Mouse (Mus musculus): ENCODE results near the gene Negr1.

Negr1 gene

GRCm38 (mm10) chr3:156561524-156562423 lies at the start of gene Negr1:
Gene Negr1, plus strand, starts transcription at chr3:156561794.
- peak; percentile 56 for ATAC-seq (ENCODE audit: low TSS enrichment)

GRCm38 (mm10) chr3:156526461-156526933 lies 35.1 kb upstream of the Negr1 start:
- ATAC-seq (ENCODE audit: low TSS enrichment) = no peak

- no peak for ATAC-seq (ENCODE audit: low TSS enrichment)
Measured at GRCm38 (mm10) chr3:156527231-156527995, 34.2 kb upstream of the Negr1 start.

GRCm38 (mm10) chr3:156559441-156559825 lies 2.2 kb upstream of the Negr1 start:
- no peak for ATAC-seq (ENCODE audit: low TSS enrichment)

- no peak for ATAC-seq (ENCODE audit: low TSS enrichment)
Measured at GRCm38 (mm10) chr3:156559826-156560471, 1.6 kb upstream of the Negr1 start.

DNA sequence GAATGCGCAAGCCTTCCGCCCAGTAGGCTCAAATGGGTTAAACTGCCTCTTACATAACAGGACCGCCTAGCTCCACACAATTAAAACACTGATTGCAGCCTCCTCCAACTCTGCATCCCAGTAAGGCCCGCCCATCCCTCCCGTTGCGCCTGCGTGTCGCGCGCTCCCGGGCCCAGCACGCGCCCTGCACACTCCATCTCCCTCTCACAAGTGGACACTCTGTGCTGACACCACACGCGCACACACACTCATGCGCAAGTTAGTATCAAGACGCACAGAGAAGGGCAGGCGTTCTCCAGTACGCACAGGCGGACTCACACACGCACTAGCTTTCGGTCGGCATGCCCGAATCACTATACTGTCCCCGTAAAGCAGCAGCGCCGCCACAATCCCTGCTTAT lies 828 bp upstream of the Negr1 start:
- peak; percentile 76 for ATAC-seq (ENCODE audit: low TSS enrichment)

- ATAC-seq (ENCODE audit: low TSS enrichment) = no peak
Measured at GRCm38 (mm10) chr3:156562424-156562785, 811 bp downstream of the Negr1 start.

DNA sequence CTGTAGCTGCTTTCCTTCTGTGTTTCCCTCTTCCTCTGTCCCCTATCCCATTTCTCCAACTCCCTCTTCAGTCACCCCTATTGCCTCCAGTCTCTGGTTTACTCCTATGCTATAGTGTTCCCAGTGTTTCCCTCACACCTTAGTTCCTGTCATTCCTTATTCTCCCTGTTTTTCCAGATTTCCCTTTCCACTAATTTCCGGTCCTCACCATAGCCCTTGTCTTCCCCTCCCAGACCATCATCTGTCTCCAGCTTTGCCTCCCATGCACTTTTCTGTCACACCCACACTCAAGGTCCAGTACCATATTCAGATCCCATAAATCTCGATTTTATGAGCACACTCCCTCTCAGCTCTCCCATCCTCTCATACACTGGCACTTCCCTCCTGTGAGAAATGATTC lies 1.2 kb downstream of the Negr1 start:
- no peak for ATAC-seq (ENCODE audit: low TSS enrichment)

DNA sequence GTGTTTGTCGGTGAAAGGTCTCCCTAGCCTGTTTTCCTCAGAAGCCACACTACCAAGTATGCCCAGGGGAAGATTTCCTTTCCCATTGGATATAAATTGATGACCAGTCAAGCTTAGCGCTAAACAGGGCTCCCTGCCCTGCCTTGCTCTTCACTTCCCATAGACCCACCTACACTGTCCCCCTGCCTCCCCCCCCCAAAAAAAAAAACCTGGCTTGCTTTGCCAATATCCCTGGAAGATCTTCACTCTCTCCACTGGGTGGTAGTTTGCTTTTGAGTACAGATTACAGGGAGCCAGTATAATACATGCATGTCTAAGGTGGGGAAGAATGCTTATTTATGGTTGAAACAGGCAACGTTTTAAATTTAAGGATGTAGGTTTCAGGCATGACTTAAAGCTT lies 1.8 kb downstream of the Negr1 start:
- ATAC-seq (ENCODE audit: low TSS enrichment) = no peak

DNA sequence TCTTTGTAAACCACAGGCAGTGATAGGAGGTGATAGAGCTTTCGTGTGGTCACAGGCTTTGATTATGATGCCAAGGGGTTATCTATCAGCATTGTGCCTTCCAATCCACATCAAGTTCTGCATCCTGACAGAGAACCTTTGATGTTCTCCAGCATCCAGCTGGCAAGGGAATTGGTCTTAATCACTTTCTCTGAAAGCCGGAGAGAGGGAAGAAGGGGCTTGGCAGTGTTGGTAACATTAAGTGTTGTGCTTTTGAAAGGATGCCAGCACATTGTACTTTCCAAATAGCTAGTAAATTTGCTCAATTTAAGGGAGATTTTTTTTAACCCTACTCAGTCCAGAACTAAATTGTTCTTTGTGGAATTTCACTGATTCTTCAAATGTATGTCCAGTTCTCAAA lies 11.9 kb downstream of the Negr1 start:
- no peak for ATAC-seq (ENCODE audit: low TSS enrichment)

DNA sequence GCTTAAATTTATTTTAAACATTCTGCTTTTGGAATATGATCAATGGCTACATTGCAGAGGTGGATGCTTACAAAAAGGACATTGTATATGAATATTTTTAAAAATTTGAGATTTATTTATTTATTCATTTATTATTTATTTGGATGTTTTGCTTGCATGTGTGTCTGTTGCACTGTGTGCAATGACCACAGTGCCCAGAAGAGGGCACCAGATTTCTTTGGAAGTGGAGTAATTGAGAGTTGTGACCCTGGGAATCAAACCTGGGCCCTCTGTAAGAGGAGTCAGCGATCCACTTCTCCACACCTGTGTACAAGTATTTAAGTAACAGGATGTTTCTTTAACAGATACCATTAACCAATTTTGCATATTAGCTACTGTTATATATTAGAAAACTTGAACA lies 14.7 kb downstream of the Negr1 start:
- ATAC-seq (ENCODE audit: low TSS enrichment) = no peak

GRCm38 (mm10) chr3:156590612-156591011 lies 29.0 kb downstream of the Negr1 start:
- no peak for ATAC-seq (ENCODE audit: low TSS enrichment)

DNA sequence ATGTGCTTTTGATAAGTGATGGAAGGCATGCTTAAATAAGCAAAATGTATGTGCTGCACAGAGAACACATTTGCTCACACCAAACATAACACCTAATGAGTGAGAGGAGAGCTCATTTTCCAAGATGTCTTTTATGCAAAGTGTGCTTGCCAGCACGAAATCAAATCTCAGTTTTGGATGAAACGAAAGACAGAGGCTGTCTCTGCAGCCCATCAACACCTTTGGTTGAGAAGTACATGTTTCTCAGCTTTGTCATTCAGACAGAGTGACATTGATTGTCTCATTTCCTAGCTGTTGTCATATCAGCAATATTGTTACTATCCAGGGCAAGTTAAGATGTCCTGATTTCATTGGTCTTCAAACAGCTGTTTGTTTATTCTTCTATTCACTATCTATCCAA lies 29.5 kb downstream of the Negr1 start:
- ATAC-seq (ENCODE audit: low TSS enrichment) = no peak

- no peak for ATAC-seq (ENCODE audit: low TSS enrichment)
Measured at GRCm38 (mm10) chr3:156606846-156607245, 45.3 kb downstream of the Negr1 start.

DNA sequence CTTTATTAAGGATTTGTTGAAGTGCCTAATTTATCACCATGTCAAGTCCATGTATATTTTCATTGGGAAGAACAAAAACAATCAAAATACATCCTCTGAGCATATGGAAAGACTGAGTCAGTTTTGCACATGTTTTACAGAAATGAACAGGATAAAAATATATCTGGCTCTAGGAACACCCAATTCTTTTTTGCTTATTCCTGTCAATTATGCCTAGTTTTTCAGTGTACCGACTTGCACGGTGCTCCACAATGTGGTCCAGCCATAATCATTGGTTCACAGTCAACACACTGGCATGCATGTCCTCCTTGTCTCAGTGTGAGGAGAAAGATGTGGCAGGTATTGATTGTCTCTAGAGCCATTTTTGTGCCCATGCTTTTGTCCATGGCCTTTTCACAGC lies 58.3 kb downstream of the Negr1 start:
- ATAC-seq (ENCODE audit: low TSS enrichment) = peak; percentile 91

DNA sequence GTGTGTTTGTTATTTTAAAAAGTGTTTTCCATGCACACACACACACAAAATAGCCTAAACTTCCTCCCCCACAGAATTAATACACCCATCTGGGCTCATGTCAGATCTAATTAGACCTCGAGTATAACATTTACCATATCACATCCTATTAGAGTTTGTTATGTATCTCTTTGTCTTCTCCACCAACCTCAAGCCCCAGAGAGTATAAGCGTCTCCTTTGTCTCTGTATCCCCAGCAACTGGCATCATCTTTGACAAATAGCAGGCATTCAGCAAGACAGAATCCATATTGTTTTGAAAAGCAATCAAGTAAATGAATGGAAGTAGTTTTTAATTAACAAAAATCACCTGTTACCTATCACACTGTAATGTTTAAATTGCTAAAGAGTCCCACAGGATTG lies 67.0 kb downstream of the Negr1 start:
- no peak for ATAC-seq (ENCODE audit: low TSS enrichment)

- no peak for ATAC-seq (ENCODE audit: low TSS enrichment)
Measured at GRCm38 (mm10) chr3:156632942-156633341, 71.3 kb downstream of the Negr1 start.

DNA sequence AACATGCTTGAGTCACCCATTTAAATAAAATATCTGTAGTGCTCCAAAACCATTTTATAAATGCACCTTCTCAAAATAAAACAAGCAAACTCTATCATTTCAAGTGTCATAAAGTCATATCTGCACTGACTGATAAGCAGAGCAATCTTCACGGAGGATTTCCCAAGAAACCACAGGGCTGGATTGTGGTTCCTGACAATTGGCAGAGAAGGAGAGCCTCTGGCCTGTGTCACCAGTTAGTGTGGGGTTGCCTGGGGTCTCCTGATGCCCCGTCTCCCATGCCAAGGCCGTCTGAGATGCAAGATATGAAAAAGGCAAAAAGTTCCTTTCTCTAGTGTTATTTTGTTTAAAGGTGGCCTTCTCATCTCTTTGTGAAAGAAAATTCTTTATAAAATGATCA lies 77.8 kb downstream of the Negr1 start:
- ATAC-seq (ENCODE audit: low TSS enrichment) = peak; percentile 5; the same call in 1 of the 2 replicates

DNA sequence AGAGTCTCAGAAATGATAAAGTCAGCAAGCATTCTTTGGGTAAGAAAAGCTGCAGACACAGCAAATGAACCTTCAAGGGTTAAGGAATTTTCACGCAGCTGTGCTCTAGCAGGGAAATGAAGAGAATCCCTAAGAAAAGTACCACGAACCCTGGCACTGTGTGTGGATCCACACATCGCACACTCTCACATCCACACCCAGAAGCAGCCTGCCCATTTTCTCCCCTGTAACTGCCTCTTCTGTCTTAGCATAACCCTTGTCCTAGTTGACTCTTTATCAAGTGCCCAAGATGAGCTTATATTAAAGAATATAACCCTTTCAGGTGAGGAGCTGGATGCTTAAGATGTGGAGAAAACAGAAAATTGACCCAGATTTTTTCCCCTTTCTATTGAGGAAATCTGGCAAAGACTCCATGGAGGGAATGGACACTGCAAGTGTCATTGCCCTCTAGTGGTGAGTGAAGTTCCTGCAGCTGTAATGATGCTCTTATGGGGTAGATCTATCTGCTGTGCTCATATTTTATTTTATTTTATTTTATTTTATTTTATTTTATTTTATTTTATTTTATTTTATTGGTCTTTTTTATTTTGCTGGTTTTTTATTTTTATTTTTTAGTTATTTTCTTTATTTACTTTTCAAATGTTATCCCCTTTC lies 82.2 kb downstream of the Negr1 start:
- ATAC-seq (ENCODE audit: low TSS enrichment) = 0 out of 2 replicates have a peak, but pooled peaks have one; percentile 15

DNA sequence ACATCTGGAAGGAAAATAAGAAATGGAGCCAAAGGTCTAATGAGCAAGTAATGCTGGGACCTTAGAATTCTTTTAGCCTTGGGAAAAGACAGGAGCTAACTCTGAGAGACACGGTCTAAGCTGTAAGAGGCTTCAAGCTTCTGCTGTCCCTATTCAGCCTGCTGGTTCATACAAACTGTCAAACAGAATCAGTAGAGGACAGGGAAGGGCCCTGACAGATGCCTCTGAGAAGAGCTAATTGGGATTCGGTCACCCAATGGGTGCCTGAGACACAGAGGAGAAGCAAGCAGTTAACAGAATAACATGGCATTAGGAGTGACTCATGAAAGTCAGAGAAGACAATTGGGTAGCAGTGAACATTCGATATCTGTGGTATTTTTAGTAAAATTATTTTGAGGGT lies 86.8 kb downstream of the Negr1 start:
- ATAC-seq (ENCODE audit: low TSS enrichment) = no peak

GRCm38 (mm10) chr3:156662553-156662952 lies 101.0 kb downstream of the Negr1 start:
- ATAC-seq (ENCODE audit: low TSS enrichment) = no peak

GRCm38 (mm10) chr3:156672560-156672959 lies 111.0 kb downstream of the Negr1 start:
- ATAC-seq (ENCODE audit: low TSS enrichment) = no peak

All from frontal cortex, adult (tissue).